Mouse (Mus musculus) heart, embryonic 14.5 days (tissue): ENCODE data around the gene Tceal3. TPM values are rescaled to one million over a fixed set of nuclear protein-coding genes. Genes with fewer than 3 reads are reported as not detected.
"Not testable (repeated sequence)": the region's sequence is repeated elsewhere in the genome, so short reads cannot be mapped to it uniquely, and the experiment has no call there.

Experiments used
- ATAC-seq: fragments of 200-750 bp; cut with Nextera tagmentation; 2 replicates; pipeline ENCODE4 v1.8.0; 2017; ENCODE audit warnings: low read depth, moderate TSS enrichment; ENCODE audit not compliant: insufficient number of reproducible peaks, insufficient read depth, low FRiP score
- H3K27ac ChIP-seq, 2 experiments: fragments of 200-500 bp in 1 of 2; fragments of 300-500 bp in 1 of 2; sonication (generic) in 1 of 2; replicated peaks in 1 of 2; 2 replicates each; pipeline ENCODE4 v1.5.1; 2012 to 2014; ENCODE audit warnings: low read depth in 2 of 2, low read length in 2 of 2, control low read depth in 1 of 2, mild to moderate bottlenecking in 1 of 2, mixed read lengths in 1 of 2; ENCODE audit not compliant: control insufficient read depth in 1 of 2, insufficient read depth in 1 of 2
- H3K27me3 ChIP-seq: fragments of 300-500 bp; sonication (generic); 2 replicates; pipeline ENCODE4 v1.6.1; 2014; ENCODE audit warnings: mild to moderate bottlenecking, low read length, control low read depth; ENCODE audit not compliant: control insufficient read depth, insufficient read depth
- H3K36me3 ChIP-seq: fragments of 300-500 bp; sonication (generic); 2 replicates; pipeline ENCODE4 v1.6.1; 2014; ENCODE audit warnings: mild to moderate bottlenecking, control low read depth, low read length, mixed read lengths; ENCODE audit not compliant: control insufficient read depth, insufficient read depth
- H3K4me1 ChIP-seq, 2 experiments: fragments of 200-500 bp in 1 of 2; fragments of 300-500 bp in 1 of 2; sonication (generic) in 1 of 2; 2 replicates each; pipeline ENCODE4 v1.6.1; 2012 to 2014; ENCODE audit warnings: low read length in 2 of 2, control low read depth in 1 of 2, mixed read lengths in 1 of 2; ENCODE audit not compliant: control insufficient read depth in 2 of 2, insufficient read depth in 2 of 2
- H3K4me2 ChIP-seq: fragments of 300-500 bp; sonication (generic); 2 replicates; pipeline ENCODE4 v1.6.1; 2014; ENCODE audit warnings: mild to moderate bottlenecking, low read length
- H3K4me3 ChIP-seq, 2 experiments: fragments of 200-500 bp in 1 of 2; fragments of 300-500 bp in 1 of 2; sonication (generic) in 1 of 2; 2 replicates each; pipeline ENCODE4 v1.5.1; 2012 to 2014; ENCODE audit warnings: low read length in 2 of 2, mild to moderate bottlenecking in 2 of 2, control low read depth in 1 of 2, low read depth in 1 of 2, moderate library complexity in 1 of 2; ENCODE audit not compliant: control insufficient read depth in 1 of 2, insufficient read depth in 1 of 2
- H3K9ac ChIP-seq: fragments of 300-500 bp; sonication (generic); 2 replicates; pipeline ENCODE4 v1.6.1; 2014; ENCODE audit warnings: mild to moderate bottlenecking, low read length
- H3K9me3 ChIP-seq: fragments of 300-500 bp; sonication (generic); 2 replicates; pipeline ENCODE4 v1.6.1; 2016; ENCODE audit warnings: low read length, control low read depth; ENCODE audit not compliant: control insufficient read depth
- WGBS: fragments of 180-500 bp; shearing (Covaris S2); extraction: QIAGEN DNeasy Blood & Tissue Kit; methylation state at CpG from one replicate; pipeline ENCODE4 v1.1.7; 2014; 5-methylcytosine and 5-hydroxymethylcytosine counted together
- polyA plus RNA-seq: library from polyadenylated mRNA; unstranded; fragments of >200 nt; fragmentation: Nextera tagmentation; extraction: Ambion mirVana; gene quantifications from 2 replicates; pipeline ENCODE4 v1.2.1, GENCODE M21; 2014

The Tceal3 gene
- polyA plus RNA-seq, 1 experiment from 2014 or later, result 3.0 TPM

DNA sequence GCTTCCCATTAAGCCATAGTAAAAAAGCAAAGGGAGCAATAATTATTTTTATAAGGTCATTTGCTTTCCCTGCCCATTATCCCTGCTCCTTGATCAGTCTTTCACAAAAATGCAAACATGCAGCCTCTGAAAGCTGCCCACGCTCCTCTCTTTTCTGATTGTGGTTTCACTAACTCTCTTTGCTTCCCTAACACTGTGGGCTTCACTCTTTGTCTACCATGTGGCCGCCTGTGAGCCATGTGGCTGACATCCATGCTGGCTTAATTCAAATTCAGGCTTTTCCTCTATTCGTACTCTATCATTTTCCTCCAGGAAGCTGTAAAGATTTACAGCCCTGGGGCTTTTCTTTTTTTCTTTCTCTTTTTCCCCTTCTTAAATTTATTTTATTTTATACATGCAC is 20.7 kb downstream of the Tceal3 start:
- Histone ChIP-seq H3K27me3 (no peaks in the 10 kb centered on the region), H3K4me1 (no peaks in the 10 kb centered on the region), H3K27ac (no peak overlapping the region), H3K9me3 (no peaks in the 10 kb centered on the region), H3K4me3 (no peak overlapping the region), H3K36me3 (no peaks in the 10 kb centered on the region), H3K4me2 (no peak overlapping the region), H3K9ac (no peak overlapping the region)
- no peak for ATAC-seq
- 48% methylated on average over 3 of the region's 3 CpGs for WGBS

DNA sequence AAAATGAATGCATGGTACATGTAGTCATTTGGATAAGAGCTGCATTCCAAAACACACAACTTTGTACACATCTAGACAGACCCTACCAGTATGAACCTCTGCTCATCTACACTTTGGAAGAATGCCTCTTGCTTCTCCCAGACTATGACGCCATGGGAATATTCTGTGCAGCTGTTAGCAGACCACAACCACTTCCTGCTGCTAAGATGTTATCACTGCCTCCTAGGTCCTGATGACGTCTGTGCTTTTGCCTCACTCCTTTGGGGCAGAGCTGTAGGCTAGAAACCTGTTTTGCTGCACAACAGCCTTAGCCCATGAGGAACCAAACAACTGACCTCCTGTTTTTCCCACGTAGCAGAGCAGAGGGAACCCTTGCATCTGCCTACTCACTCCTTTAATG is 25.2 kb downstream of the Tceal3 start:
- not testable (repeated sequence) for ATAC-seq
- 33% methylated on average over 3 of the region's 3 CpGs for WGBS

DNA sequence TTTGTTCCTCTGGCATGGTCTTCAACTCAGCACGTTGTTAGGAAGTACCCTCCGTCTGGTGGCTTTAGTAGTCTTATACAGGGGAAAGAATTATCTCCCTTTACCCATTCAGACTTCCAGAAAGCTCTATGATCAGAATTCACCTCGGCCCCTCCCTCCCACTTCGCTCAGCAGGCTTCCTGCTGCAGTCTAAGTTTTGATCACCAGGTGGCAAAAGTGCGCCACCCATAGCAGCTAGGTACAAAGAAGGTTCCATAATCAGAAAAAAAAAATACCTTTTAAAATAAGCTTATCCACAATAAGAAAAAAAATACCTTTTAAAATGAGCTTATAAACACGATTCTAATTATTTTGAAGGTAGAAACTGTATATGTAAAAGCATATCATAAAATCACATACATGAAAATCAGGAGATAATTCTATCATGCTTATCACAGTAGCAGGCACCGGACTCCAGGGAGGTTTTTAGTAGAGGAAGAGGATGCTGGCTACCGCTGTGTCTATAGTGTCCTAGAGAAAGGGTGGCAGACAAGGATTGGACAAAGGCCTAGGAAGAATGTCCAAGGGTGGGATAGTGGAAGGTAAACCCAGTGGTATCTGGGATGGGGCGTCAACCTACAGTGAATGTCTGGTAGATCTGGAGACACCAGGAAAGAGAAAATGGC is 34.4 kb downstream of the Tceal3 start:
- Histone ChIP-seq H3K27me3 (no peaks in the 10 kb centered on the region), H3K4me3 (no peak overlapping the region), H3K9me3 (no peaks in the 10 kb centered on the region), H3K4me1 (no peaks in the 10 kb centered on the region), H3K36me3 (no peaks in the 10 kb centered on the region), H3K27ac (no peak overlapping the region), H3K4me2 (no peak overlapping the region), H3K9ac (no peak overlapping the region)
- ATAC-seq, result no peak
- 32% methylated on average over 9 of the region's 9 CpGs for WGBS

More for the DNA sequence above, 25.2 kb downstream of the Tceal3 start:
- H3K36me3 ChIP-seq, H3K4me1 ChIP-seq, H3K27me3 ChIP-seq, H3K4me2 ChIP-seq, H3K9ac ChIP-seq, H3K4me3 ChIP-seq, H3K9me3 ChIP-seq, H3K27ac ChIP-seq: not testable (repeated sequence)

DNA sequence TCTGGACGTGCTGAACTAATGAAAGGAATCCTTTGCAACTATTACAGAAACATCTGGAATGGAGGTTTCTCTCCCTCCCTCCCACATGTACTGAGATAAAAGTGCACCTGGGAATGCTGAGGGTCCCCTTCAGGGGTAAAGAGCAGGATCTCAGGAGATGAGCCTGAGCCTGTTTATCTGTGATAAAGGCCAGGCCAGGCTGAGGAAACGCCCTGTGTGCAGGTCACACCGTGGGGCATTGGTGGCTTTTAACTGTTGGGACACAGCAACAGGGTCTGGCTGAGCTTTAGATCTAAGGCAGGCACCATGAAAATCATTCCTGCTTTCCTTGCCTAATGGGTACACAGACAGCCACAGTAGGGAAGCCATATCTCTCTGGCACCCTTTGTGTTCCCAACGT is 35.3 kb downstream of the Tceal3 start:
- no peak for ATAC-seq
- Histone ChIP-seq H3K9me3 (no peaks in the 10 kb centered on the region), H3K4me2 (no peak overlapping the region), H3K9ac (no peak overlapping the region), H3K4me3 (no peak overlapping the region), H3K27me3 (no peaks in the 10 kb centered on the region), H3K4me1 (no peaks in the 10 kb centered on the region), H3K36me3 (no peaks in the 10 kb centered on the region), H3K27ac (no peak overlapping the region)
- WGBS, result 42% methylated on average over 4 of the region's 4 CpGs

DNA sequence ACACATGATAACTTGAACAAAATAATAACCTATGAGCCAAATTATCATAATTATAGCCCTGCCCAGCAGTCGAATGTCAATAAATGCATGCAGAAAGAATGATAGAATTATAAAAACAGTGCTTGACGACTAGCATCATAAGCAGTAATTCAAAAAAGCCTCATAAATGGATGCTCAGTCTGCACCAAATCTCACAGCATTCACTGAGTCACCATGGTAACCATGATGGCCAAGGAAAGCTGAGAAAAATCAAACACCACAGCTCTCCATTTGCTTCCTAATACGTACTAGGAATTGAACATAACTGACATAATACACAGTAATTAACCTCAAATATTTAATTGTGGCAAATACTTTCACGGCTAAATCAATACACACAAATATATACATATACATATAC is 44.5 kb downstream of the Tceal3 start:
- Histone ChIP-seq H3K9me3 (no peaks in the 10 kb centered on the region), H3K27me3 (no peaks in the 10 kb centered on the region), H3K4me1 (no peaks in the 10 kb centered on the region), H3K36me3 (no peaks in the 10 kb centered on the region), H3K27ac (no peak overlapping the region), H3K9ac (no peak overlapping the region), H3K4me2 (no peak overlapping the region), H3K4me3 (no peak overlapping the region)
- 60% methylated on average over 4 of the region's 4 CpGs for WGBS
- no peak for ATAC-seq

- WGBS, result 21% methylated on average over 5 of the region's 6 CpGs
- ATAC-seq, result no peak
- H3K27me3 ChIP-seq, result no peaks in the 10 kb centered on the region
These were observed 49.1 kb downstream of the Tceal3 start for GRCm38 (mm10) chrX:136639754-136640153.

GRCm38 (mm10) chrX:136645857-136646256 is 55.2 kb downstream of the Tceal3 start:
- not testable (repeated sequence) for H3K27ac ChIP-seq, H3K36me3 ChIP-seq, H3K4me1 ChIP-seq, H3K9ac ChIP-seq, H3K9me3 ChIP-seq, H3K4me2 ChIP-seq, H3K4me3 ChIP-seq, ATAC-seq, H3K27me3 ChIP-seq
- 40% methylated on average over 3 of the region's 3 CpGs for WGBS

More at GRCm38 (mm10) chrX:136639754-136640153, 49.1 kb downstream of the Tceal3 start:
- no peaks in the 10 kb centered on the region for H3K36me3 ChIP-seq
- H3K9ac ChIP-seq, result no peak overlapping the region
- no peaks in the 10 kb centered on the region for H3K4me1 ChIP-seq
- H3K4me2 ChIP-seq, result peak overlapping the region; percentile 23; the same call in 1 of the 2 replicates
- H3K27ac ChIP-seq, result no peak overlapping the region
- no peak overlapping the region for H3K4me3 ChIP-seq
- H3K9me3 ChIP-seq, result no peaks in the 10 kb centered on the region

DNA sequence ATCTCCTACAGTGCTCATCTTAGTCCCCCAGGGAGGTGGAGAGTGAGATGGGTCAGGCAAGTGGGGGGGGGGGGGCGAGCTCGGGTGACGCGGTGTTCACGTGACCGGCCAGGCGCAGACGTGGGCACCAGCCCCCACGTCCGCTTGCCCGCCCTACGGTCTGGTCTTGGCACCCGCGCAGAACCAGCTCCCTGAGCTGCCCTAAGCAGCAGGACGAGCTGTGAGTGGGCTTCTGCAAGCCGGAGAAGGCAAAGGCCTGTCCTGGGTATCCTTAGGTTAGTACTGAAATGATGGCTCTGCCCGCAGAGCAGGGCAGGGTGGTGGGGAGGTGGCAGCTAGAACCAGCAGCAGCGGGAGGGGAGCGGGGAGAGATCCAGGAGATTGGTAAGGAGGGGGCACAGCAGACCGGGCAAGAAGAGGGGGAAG is 75.7 kb downstream of the Tceal3 start:
- Histone ChIP-seq H3K4me1 (no peaks in the 10 kb centered on the region), H3K9ac (peak overlapping the region; percentile 57), H3K4me2 (peak overlapping the region; percentile 70), H3K27ac (no peak overlapping the region), H3K9me3 (no peaks in the 10 kb centered on the region), H3K27me3 (no peaks in the 10 kb centered on the region), H3K36me3 (no peaks in the 10 kb centered on the region), H3K4me3 (peak overlapping the region; percentile 36 to 39)
- WGBS, result 30% methylated on average over 19 of the region's 20 CpGs
- ATAC-seq, result no peak
